Mouse (Mus musculus) heart, postnatal 10 days (tissue): Measurements from ENCODE around the gene Lrrc1. TPM values are rescaled to one million over a fixed set of nuclear protein-coding genes. Genes with fewer than 3 reads are reported as not detected.
"Not testable (repeated sequence)": the region's sequence is repeated elsewhere in the genome, so short reads cannot be mapped to it uniquely, and the experiment has no call there.

Source experiments
- DNase-seq, 2 experiments: peaks; one replicate each; pipeline ENCODE4 v3.0.0; 2021
- intact Hi-C: fragments of 180-260 bp; cut with DNase I; formaldehyde crosslinking; loops from one replicate; pipeline ENCODE4 v1.15.1; 2025
- total RNA-seq, 2 experiments: library from RNA; stranded (reverse); gene quantifications; 2 replicates each; pipeline ENCODE4 v1.2.3; 2021

Lrrc1 gene
- 10 to 100 TPM; 26.2 to 32.5 TPM for total RNA-seq

DNA sequence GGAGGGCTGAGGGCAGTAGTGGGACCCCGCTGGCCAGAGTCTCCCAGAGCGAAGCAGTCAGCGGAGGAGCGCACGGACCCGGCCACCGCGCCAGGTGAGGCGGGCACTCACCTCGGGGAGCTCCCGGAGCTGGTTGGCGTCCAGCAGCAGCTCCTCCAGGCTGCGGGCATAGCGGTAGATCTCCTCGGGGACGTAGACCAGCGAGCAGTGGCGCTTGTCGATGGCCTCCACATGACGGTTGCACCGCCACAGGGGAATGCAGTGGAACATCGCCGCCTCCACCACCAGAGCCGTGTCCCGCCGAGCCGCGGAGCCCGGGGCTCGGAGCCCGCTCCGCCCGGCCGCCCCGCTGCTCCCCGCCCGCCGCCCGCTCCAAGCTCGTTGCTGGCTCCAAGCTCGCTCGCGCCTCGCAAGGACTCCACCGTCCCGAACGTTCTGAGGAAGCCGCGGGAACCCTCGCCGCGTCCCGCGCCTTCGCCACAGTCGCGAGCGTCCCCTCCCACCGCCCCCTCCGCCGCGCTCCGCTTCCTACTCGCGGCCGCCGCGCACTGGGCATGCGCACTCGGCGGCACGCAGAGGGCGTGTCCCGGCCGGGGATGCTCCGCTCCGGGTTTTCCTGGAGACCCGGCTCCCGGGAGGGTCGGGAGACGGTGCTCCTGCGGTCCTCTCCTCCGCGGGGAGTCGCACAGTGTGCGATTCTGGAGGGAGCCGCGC lies at the start of gene Lrrc1:
Lrrc1 (minus strand) TSS at position 517 of the 714 bp plus-strand sequence.
- DNase-seq = peak; percentile 92 to 93
- intact Hi-C loops = loop anchor here (2.0 to 5.0 kb wide), 3 partner anchors 77 to 210 kb away; partner anchors contain the start of gene Gclc

DNA sequence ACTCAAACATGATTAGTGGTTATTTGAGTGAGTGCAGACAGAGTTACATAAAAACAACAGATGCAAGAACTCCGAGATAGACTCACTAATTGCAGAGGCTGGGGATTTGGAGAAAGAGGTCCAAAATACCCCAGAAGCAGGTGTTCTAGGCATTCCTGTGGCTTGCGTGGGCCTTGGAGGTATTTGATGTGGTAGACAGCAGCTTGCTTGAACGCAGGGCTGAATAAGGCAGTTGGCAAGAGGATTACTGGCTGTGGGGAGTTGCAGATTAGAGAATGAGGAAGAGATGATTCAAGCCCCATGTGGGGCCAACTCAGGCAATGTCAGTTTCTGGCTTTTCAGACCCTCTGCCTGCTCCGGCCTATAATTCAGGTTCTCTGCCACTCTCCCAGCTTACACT lies 47.8 kb upstream of the Lrrc1 start:
- intact Hi-C loops = no loop called here
- DNase-seq = no peak

DNA sequence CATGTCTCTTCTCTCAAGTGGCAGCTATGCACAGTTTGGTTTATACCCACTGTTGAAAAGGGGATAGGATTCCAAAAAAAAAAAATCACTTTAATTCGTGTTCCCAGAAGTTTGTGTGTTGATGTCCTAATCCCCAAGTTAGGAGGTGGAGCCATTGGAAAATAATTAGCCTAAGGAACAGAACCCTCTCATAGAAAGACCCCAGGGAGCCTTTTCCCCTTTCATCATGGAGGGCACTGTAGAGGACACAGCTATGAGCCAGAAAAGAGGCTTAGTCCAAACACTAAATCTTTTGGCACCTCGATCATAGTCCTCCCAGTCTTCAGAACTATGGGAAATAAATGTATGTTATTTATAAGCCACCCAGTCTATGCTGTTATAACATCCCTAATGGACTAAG lies 44.8 kb upstream of the Lrrc1 start:
- no peak for DNase-seq
- intact Hi-C loops = no loop called here

DNA sequence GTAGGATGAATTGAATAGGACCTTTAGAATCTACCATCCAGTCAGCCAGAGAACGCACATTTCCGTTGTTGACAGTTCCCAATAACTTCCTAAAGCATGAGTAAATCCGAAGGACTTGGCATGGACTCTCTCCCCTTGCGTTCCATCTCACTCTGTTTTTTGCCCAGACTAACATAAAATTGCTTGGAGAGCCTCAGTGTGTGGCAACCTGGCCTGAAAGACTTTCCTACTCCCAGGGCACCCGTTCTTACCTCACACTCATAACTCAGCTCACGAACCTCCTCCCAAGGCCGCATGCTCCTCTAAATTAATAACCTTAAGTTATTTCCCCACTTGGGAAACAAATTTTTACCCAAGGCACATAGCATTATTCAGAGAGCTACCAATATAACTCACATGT lies 42.9 kb upstream of the Lrrc1 start:
- DNase-seq = no peak
- intact Hi-C loops = no loop called here

DNA sequence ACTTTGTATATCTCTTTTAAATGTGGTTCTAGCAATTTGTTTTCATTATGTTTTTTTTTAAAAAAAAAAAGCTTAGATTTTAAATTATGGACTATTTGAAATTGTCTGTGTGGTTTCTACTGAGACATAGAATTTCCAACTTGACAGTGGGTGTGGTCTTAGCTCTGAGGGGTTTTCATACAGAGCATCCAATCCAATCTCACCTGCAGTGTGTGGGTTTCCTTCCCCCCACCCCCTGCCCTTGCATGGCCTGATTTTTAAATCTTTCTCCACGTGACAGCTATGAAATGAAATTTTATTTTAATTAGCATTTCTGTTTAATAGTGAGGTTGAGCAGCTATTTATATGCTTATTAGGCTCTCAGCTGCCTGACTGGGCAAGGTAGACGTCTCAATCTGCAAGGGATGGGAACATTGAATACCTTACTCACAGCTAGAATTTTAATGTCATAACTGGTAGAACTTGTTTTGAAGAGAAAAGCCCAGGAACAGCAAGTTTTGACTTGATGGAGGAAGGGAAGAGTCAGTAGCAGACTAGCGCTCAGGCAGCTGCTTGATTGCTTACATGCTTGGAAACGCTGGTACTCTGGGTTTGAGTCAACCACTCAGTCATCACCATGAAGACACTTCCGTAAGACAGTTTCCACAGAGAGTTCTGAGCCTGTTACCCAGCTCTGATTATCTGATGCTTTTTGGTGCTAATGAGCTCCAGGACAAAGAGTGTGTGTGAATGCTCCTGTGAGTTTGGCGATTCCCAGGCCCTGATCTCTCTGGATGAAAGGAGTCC lies 42.3 kb upstream of the Lrrc1 start:
- DNase-seq = no peak
- intact Hi-C loops = no loop called here

DNA sequence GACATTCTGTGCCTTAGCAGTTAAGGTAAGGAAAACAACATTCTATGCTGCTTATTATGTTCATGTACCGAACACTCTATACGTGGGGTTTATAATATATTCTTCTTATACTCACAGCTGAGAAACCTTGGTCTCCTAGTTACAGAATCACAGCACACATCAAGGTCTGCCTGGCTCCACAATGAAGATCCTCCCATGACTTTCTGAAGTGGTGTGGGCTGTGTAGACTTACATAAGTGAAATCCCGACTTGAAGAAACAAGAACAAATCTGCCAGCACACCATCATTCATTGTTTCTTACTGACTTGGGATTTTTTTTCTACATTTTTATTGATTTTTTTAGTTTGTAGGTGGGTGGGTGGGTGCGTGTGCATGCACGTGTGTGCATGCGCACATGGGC lies 40.1 kb upstream of the Lrrc1 start:
- intact Hi-C loops = no loop called here
- no peak for DNase-seq

DNA sequence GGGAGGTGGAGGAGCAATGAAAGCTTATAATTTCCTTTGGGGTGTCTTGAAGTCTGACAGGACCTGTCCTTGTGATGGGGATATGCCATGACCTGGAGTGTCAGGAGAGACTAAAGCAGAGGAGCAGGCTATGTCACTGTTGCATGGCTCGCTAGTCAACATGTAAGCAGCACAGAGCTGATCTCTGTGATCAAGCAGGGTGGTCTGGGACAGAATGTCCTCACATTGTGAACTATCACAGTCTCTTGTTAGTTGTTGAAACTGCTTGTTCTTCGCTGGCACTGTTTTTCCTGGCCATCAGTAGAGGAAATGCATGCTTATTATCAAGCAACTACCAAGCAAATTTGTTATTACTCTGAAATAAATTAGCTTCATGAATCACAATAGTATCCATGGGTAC lies 38.6 kb upstream of the Lrrc1 start:
- intact Hi-C loops = no loop called here
- DNase-seq = no peak

DNA sequence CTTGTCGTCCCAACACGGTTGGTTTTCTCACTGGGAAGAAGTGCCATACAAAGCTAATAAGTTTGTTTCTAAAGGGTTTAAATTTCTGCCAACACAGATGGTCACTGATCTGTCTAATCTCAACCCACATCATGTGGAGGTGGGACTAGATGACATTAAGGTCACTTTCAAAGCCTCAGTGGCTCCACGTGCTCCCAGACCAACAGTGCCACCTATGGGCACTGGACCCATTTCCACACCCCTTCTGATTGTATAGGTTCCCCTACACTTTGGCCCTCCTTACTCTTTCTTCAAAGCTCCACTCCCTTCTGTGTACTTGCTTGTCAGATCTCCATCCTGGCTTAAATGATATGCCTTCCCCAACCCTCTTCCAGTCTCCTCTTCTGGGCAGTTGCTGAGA lies 35.2 kb upstream of the Lrrc1 start:
- intact Hi-C loops = no loop called here
- no peak for DNase-seq

DNA sequence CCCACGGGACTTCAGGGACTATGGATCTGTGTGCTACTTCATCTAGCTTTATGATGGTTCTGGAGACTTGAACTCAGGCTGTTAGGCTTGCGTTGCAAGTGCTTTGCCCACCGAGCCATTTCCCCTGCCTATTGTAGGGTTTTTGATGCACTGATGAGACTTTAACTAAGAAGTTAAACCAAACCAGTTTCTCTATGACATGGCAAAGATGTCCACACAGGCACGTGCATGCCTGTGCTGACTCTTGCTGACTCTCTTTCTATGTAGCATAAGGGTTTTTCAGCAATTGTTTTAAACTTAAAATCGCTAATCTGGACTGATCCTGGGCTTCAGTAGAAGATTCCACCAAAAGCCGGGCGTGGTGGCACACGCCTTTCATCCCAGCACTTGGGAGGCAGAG lies 33.3 kb upstream of the Lrrc1 start:
- intact Hi-C loops = no loop called here
- no peak for DNase-seq

DNA sequence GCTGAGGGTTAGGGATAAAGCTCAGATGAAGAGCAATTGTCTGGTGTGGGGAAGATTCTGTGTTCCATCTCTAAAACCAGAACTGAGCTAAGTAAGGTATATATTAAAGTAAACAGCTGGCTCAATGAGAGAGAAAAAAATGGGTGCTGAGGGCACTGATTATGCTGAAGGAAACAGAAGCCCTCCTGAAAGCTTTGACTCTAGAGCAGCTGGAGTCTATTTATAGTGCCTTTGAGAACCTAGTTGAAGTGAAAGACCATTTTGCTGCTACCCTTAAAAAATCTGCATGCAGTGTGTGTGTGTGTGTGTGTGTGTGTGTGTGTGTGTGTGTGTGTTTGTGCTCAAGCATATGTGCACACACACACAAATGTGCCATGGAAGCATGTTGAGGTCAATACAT lies 32.7 kb upstream of the Lrrc1 start:
- intact Hi-C loops = no loop called here
- no peak for DNase-seq

DNA sequence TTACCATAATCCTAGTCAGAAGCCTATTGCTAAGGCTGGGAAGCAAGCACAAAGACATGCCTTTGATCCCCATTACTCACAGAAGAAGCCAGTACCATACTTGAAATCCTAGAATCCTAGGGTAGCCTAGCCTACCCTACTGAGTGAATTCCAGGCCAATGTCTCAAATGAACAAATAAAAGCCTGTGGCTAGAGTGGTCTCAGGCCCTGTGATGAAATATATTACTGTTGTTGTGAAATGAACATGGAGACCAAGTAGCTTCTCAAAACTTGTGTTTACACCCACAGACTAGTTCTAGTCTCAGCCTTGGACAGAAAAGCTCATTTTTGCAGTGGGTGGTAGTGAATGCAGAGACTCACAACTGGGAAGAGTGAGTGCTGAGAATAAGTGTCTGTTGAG lies 31.6 kb upstream of the Lrrc1 start:
- DNase-seq = no peak
- intact Hi-C loops = no loop called here

DNA sequence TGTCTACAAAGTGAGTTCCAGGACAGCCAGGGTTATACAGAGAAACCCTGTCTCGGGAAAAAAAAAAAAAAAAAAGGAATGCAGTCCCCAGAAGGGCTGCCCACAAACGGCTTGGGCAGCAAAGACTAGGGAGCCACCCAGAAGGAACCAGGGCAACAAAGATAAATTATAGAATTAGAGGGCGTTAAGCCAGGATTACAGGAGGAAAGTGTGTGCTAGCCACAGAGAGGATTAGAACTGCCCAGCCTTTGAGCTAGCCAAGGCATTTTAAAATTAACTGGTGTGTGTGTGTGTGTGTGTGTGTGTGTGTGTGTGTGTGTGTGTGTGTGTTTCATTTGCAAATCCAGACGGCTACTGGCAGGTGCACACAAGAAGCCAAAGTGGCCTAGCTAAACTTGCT lies 30.3 kb upstream of the Lrrc1 start:
- DNase-seq, intact Hi-C loops: not testable (repeated sequence)

DNA sequence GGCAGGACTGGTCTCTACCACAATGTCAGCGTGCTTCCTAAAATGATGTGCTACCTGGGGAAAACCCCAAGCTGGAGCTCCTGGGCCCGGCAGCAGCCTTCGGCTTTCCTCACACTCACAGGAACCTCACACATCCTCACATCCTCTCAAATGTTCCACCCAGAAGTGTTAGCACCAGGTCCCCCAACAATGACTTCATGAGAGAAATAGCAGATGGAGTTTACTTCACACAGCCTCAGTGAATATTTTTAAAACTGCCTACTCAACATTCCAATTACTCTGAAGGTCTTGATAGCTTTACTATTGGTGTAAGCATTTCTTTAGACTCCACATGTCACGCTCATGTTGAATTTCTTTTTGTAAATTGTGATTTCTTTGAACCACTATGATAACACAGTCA lies 27.2 kb upstream of the Lrrc1 start:
- no peak for DNase-seq
- intact Hi-C loops = no loop called here

DNA sequence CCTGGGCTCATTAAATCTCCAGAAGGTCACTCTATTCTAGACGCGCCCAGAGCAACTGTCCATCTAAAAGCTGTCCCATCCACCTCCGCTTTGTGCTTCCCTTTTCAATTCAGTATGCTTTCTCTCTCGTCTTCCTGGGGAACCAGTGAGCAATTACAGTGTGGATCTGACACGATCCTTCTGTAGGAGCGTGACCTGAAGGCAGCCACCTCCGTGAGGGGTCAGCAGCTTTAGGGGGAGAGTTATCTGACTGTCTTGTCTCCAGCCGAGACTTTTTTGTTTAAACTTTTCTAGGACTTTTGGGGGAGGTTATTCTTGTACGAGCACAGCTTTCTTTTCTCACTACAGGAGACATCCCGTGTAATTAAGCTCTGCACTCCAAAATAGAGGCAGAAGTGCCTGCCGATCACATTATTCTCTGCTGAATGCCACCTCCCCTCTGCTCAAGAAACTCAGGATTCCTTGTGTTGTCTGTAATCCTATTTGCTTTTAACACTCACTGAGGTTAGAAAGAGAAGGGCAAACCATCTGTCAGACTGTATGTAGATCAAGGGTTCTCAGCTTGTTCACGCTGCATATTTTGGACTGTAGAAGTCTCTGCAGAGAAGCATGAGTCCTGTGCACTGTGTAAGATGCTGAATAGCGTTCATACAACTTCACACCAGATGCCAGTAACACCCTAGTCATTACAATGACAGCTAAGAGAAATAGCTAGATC lies 24.3 kb upstream of the Lrrc1 start:
- intact Hi-C loops = no loop called here

DNA sequence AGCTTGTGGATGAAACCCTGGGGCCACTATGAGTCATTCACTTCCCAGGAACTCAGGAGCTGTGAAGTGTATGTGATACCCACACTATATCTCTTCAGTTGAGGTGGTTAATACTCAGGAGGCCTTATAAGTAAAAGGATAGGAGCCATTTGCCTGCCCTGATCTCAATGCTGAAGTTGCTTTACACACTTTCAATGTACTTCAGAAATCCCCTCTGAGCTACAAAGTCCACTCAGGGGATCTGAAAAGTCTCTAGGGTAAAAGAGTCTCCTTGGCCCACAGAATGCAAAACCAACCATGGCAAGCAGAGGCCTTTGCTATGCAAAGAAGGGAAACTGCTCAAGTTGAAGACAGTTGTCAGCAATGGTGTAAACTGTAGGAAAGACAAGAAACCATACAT lies 17.2 kb upstream of the Lrrc1 start:
- DNase-seq = no peak
- intact Hi-C loops = no loop called here

More for the DNA sequence above, 24.3 kb upstream of the Lrrc1 start:
- DNase-seq = no peak

DNA sequence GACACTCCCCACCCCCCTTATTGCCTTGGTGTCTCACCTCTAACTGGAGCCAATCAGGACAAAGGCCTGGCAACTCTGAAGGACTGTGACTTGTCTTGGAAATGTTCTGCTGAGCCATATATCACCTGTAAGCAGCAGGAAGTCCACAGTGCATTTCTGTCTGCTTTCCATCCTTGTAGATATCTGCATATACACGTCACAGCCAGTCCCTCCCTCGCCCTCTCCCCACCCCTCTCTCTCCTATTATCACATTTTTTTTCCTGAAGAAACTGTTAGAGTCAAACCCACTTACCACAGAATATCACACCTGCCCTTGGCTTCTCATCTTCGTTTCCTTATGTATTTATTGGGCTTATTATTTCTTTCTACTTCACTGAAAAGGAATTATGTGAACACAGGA lies 13.3 kb upstream of the Lrrc1 start:
- intact Hi-C loops = no loop called here
- DNase-seq = no peak

DNA sequence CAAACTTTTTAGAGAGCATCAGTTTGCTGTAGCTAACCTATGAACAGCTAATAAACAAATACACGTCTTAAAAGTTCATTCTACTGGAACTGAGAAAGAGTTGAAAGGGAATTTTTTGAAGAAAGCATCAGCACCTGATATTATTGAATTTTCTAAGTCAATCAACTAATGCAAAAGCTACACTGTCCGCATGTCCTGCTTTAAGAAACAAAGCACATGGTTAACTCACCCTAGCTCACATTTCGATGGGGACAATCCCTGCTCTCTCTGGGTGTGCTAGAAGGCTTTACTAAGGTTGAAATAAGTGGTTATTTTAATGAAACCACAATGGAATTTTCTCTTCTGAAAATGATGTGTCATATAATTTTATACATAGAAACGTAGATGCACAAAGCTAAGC lies 12.5 kb upstream of the Lrrc1 start:
- intact Hi-C loops = no loop called here
- no peak for DNase-seq

DNA sequence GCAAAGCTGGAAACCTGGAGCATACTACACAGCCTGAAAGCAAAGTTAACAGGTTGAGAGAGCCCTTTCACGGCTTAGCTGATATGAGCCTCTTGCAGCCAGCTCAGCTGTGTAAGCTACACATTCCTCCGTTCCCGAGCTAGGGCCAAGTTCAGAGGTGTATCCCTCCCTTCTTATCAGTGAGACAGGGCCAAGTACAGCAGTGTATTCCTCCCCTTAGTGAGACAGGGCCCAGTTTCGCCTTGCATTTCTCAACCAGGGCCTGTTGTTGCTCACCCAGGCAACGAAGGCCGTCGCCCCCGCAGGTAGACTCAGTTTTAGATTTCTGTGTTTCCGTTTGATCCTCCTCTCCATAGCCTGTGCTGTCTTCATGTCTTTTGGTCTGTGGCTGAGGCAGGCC lies 11.8 kb upstream of the Lrrc1 start:
- intact Hi-C loops = no loop called here

DNA sequence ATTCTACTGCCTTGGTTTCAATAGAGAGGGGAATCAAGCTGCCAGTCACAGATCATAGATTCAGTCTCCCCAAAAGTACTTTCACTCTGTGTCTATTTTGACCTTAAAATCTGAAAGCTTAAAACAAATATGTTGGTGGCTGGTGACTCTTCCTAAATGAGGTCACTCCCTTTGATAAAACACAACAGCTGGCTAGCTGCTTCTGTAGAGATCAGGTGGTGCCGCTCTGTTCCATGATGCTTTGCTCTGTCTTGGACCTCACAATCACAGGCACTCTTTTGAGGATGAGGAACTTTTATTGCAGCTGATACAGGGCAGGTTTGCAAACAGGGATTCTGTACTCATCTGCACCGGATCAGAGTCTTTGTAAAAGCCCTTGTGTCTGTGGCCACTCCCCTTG lies 8.8 kb upstream of the Lrrc1 start:
- DNase-seq = no peak
- intact Hi-C loops = no loop called here

More for the DNA sequence above, 11.8 kb upstream of the Lrrc1 start:
- DNase-seq = no peak

DNA sequence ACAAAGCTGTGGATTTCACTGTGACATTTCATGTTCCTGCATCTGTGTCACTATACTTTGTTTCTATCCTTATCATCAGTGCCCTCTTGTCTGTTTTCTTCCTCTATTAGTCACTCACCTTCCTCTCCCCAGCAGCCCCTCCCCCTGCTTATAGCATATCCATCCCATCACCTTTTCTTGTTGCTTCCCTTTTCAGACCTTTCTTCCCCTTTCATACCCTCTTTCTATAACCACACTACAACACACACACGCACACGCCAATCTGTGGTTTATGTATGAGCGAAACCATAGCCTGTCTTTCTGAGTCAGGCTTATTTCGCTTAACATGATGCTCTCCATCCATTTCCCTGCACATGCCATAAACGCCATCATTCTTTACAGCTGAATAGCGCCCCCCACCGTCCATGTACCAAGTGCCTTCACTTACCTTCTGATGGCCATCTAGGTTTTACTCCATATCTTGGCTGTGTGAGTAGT lies 6.4 kb upstream of the Lrrc1 start:
- intact Hi-C loops = no loop called here
- no peak for DNase-seq

DNA sequence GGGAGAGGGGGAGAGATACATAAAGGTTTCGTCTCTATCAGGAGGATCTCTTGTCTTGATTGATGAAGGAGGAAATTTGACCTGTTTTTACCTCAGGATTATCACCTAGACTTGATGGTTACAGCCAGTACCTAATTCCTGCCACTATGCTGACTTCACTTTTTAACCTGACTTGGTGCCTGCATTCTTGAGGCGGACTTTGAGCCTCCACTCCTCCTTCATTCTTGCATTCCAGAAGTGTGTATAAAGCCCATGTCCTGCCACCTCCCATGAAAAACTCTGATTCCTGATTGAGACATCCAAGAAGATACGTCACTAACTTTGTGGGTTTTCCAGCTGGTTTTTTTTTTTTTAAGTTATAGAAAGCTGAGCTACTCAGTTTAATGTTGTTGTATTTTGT lies 1.3 kb upstream of the Lrrc1 start:
- intact Hi-C loops = no loop called here
- no peak for DNase-seq

DNA sequence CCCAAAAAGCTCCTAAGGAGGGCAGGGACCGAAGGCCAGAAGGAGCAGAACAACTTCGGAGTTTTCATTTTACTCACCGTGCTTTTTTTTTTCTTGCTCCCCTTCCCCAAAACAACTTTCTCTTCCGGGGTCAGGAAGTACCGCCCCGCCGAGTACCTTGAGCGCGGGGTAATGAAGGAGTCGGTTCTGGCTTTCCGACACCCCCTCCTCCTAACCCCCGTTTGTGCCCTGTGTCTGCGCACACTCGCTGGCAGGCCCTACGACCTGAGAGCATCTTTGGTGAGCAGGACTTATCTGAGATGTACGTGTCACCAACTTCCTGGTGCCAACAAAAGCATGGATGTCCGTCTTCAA lies 375 bp upstream of the Lrrc1 start:
- intact Hi-C loops = loop anchor here (2.0 kb wide), 1 partner anchor 210 kb away; the partner anchor contains the start of gene Gclc
- DNase-seq = no peak
